Mouse (Mus musculus): ENCODE measurements around the gene Mapk3. TPM values are rescaled to one million over a fixed set of nuclear protein-coding genes. Genes with fewer than 3 reads are reported as not detected.
"Not testable (repeated sequence)": the region's sequence is repeated elsewhere in the genome, so short reads cannot be mapped to it uniquely, and the experiment has no call there.

Gene Mapk3
- 54.4 and 55.7 TPM in 2 replicates for polyA plus RNA-seq (2016; fragmentation: Nextera tagmentation; extraction: Ambion mirVana)

DNA sequence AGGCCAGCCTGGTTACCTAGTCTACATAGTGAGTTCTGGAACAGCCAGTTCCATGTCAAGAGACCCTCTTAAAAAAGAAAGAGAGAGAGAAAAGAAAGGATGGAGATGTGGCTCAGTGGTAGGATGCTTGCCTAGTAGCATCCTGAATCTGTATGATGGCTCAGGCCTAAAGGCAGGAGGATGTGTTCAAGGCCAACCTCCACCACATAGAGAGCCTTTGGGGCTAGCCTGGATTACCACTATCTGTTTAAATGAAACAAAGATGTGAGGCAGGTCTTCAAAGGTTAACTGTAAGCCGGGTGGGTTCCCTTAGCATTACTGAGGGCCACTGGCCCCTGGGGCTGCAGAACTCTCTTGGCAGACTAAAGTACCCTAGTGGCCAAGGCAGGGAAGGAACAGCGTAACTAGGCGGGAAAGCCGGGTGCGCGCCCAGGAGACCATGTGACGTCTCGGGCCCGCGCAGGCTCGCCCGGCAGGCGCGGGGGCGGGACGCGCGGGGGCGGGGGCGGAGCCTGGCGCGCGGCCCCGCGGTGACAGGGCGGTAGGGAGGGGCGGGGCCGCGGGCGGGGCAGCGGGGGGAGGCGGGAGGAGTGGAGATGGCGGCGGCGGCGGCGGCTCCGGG lies at the start of gene Mapk3:
TSS of gene Mapk3 (plus strand) at position 552 of the 622 bp plus-strand sequence.
- peaks cover 53% of the 10 kb centered on the region for H3K4me1 ChIP-seq
- peak within 1 kb of the TSS; percentile 96 for H3K27ac ChIP-seq
- WGBS: 0% methylated on average over 36 of the region's 38 CpGs
- peaks cover 34% of the 10 kb centered on the region for H3K36me3 ChIP-seq (replicated peaks)
- DNase-seq (ENCODE audit: extremely low spot score, low spot score): peak; percentile 91
- H3K4me3 ChIP-seq: peak within 1 kb of the TSS; percentile 91
- H3K9me3 ChIP-seq: no peaks in the 10 kb centered on the region
- no peaks in the 10 kb centered on the region for H3K27me3 ChIP-seq (ENCODE audit: poor library complexity, severe bottlenecking)

GRCm38 (mm10) chr7:126710266-126710665 lies 49.1 kb upstream of the Mapk3 start:
- Histone ChIP-seq H3K4me3 (no peak overlapping the region), H3K4me1 (peaks cover under 1% of the 10 kb centered on the region), H3K27ac (no peak overlapping the region), H3K36me3 (replicated peaks) (no peaks in the 10 kb centered on the region), H3K9me3 (peaks cover 4% of the 10 kb centered on the region; the same call in 1 of the 2 replicates), H3K27me3 (ENCODE audit: poor library complexity, severe bottlenecking) (peaks cover 13% of the 10 kb centered on the region)
- no peak for DNase-seq (ENCODE audit: extremely low spot score, low spot score)
- WGBS: 67% methylated on average over 4 of the region's 4 CpGs

- H3K4me1 ChIP-seq: no peaks in the 10 kb centered on the region
- WGBS: 85% methylated on average over 3 of the region's 3 CpGs
- no peak overlapping the region for H3K27ac ChIP-seq
- H3K9me3 ChIP-seq: peaks cover 4% of the 10 kb centered on the region; the same call in 1 of the 2 replicates
- H3K36me3 ChIP-seq (replicated peaks): no peaks in the 10 kb centered on the region
- H3K27me3 ChIP-seq (ENCODE audit: poor library complexity, severe bottlenecking): no peaks in the 10 kb centered on the region
- H3K4me3 ChIP-seq: no peak overlapping the region
- DNase-seq (ENCODE audit: extremely low spot score, low spot score): no peak
Observed at GRCm38 (mm10) chr7:126711910-126712309, 47.5 kb upstream of the Mapk3 start.

- WGBS: 90% methylated on average over 4 of the region's 4 CpGs
- Histone ChIP-seq H3K36me3 (replicated peaks) (no peaks in the 10 kb centered on the region), H3K4me1 (no peaks in the 10 kb centered on the region), H3K27ac (no peak overlapping the region), H3K9me3 (no peaks in the 10 kb centered on the region), H3K27me3 (ENCODE audit: poor library complexity, severe bottlenecking) (no peaks in the 10 kb centered on the region), H3K4me3 (no peak overlapping the region)
- no peak for DNase-seq (ENCODE audit: extremely low spot score, low spot score)
Observed at GRCm38 (mm10) chr7:126715679-126716078, 43.7 kb upstream of the Mapk3 start.

GRCm38 (mm10) chr7:126717566-126717965 lies 41.8 kb upstream of the Mapk3 start:
- no peak overlapping the region for H3K27ac ChIP-seq
- no peak for DNase-seq (ENCODE audit: extremely low spot score, low spot score)
- WGBS: 94% methylated on average over 3 of the region's 3 CpGs

GRCm38 (mm10) chr7:126718787-126719337 lies 40.5 kb upstream of the Mapk3 start:
- H3K36me3 ChIP-seq (replicated peaks): no peaks in the 10 kb centered on the region
- no peaks in the 10 kb centered on the region for H3K27me3 ChIP-seq (ENCODE audit: poor library complexity, severe bottlenecking)
- WGBS: 95% methylated on average over 5 of the region's 5 CpGs
- DNase-seq (ENCODE audit: extremely low spot score, low spot score): no peak
- H3K4me3 ChIP-seq: no peak overlapping the region
- no peaks in the 10 kb centered on the region for H3K4me1 ChIP-seq
- peaks cover 2% of the 10 kb centered on the region; the same call in 1 of the 2 replicates for H3K9me3 ChIP-seq
- no peak overlapping the region for H3K27ac ChIP-seq

More at GRCm38 (mm10) chr7:126717566-126717965, 41.8 kb upstream of the Mapk3 start:
- Histone ChIP-seq H3K36me3 (replicated peaks) (no peaks in the 10 kb centered on the region), H3K4me1 (no peaks in the 10 kb centered on the region), H3K9me3 (no peaks in the 10 kb centered on the region), H3K4me3 (no peak overlapping the region), H3K27me3 (ENCODE audit: poor library complexity, severe bottlenecking) (no peaks in the 10 kb centered on the region)

- Histone ChIP-seq H3K27ac (no peak overlapping the region), H3K4me3 (no peak overlapping the region), H3K36me3 (replicated peaks) (no peaks in the 10 kb centered on the region), H3K9me3 (peaks cover 4% of the 10 kb centered on the region; the same call in 1 of the 2 replicates), H3K27me3 (ENCODE audit: poor library complexity, severe bottlenecking) (no peaks in the 10 kb centered on the region), H3K4me1 (no peaks in the 10 kb centered on the region)
- no peak for DNase-seq (ENCODE audit: extremely low spot score, low spot score)
- WGBS: 94% methylated on average over 13 of the region's 13 CpGs
Observed at GRCm38 (mm10) chr7:126721635-126722034, 37.8 kb upstream of the Mapk3 start.

DNA sequence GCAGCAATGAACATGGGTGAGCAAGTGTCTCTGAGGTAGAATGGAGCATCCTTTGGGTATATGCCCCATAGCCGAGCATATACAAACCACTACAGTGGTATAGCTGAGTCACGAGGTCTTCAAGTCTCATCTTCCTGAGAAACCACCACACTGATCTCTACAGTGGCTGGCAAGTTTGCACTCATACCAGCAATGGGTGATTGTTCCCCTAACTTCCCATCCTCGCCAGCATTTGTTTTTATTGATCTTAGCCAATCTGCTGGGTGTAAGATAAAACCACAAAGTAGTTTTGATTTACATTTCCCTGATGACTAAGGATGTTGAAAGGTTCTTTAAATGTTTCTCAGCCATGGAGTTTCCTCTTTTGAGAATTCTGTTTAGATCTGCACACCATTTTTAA lies 34.3 kb upstream of the Mapk3 start:
- H3K4me1 ChIP-seq: no peaks in the 10 kb centered on the region

DNA sequence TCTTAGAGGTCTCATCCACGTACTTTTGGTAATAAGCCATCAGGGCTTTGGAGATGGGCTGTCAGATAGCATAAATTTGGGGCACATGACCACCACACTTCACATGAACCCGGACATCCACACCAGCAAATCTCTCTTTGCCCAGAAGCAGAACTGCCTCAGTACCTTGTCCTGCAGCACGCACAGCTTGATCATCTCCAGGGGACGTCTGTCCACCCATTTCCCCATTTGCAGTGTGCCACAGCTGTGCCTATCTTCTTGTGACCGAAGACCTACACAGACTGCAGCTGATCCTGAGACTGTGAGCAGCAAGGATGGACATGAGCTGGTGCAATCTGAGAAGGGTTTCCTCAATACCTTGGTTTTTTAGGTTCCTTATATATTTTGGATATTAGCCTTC lies 33.7 kb upstream of the Mapk3 start:
- Histone ChIP-seq H3K36me3 (replicated peaks) (no peaks in the 10 kb centered on the region), H3K4me1 (no peaks in the 10 kb centered on the region), H3K4me3 (no peak overlapping the region), H3K27ac (no peak overlapping the region), H3K9me3 (peaks cover 4% of the 10 kb centered on the region; the same call in 1 of the 2 replicates), H3K27me3 (ENCODE audit: poor library complexity, severe bottlenecking) (no peaks in the 10 kb centered on the region)
- WGBS: 88% methylated on average over 5 of the region's 5 CpGs
- DNase-seq (ENCODE audit: extremely low spot score, low spot score): no peak

More for the DNA sequence above, 34.3 kb upstream of the Mapk3 start:
- DNase-seq (ENCODE audit: extremely low spot score, low spot score): no peak
- Histone ChIP-seq H3K9me3 (peaks cover 4% of the 10 kb centered on the region; the same call in 1 of the 2 replicates), H3K4me3 (no peak overlapping the region), H3K36me3 (replicated peaks) (no peaks in the 10 kb centered on the region), H3K27me3 (ENCODE audit: poor library complexity, severe bottlenecking) (no peaks in the 10 kb centered on the region), H3K27ac (no peak overlapping the region)
- WGBS: 78% methylated on average over 3 of the region's 3 CpGs

DNA sequence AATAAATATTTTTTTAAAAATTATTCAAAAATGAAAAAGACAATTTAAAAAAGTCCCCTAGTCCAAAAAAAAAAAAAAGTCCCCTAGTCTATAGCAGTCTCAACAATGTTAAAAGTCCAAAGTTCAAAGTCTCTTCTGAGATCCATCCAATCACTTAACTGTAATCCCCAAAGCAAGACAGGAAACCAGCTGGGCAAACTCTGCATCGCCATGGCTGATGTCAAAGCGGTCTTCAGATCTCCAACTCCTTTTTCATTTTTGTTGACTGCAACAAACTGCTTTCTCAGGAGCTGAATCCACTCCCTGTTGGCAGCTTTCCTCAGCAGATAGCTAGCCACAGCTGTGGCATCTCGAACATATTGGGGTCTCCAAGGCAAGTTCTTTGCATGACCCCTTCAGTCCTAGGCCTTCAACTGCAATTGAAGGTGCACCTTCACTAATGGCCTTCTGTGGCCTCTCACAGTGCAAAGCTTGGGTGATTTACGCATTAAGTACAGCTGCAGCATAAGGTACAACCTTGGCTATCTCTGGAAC lies 29.1 kb upstream of the Mapk3 start:
- not testable (repeated sequence) for H3K36me3 ChIP-seq (replicated peaks); DNase-seq (ENCODE audit: extremely low spot score, low spot score); H3K4me1 ChIP-seq; H3K4me3 ChIP-seq; H3K27me3 ChIP-seq (ENCODE audit: poor library complexity, severe bottlenecking); H3K27ac ChIP-seq; H3K9me3 ChIP-seq
- WGBS: 87% methylated on average over 4 of the region's 4 CpGs

DNA sequence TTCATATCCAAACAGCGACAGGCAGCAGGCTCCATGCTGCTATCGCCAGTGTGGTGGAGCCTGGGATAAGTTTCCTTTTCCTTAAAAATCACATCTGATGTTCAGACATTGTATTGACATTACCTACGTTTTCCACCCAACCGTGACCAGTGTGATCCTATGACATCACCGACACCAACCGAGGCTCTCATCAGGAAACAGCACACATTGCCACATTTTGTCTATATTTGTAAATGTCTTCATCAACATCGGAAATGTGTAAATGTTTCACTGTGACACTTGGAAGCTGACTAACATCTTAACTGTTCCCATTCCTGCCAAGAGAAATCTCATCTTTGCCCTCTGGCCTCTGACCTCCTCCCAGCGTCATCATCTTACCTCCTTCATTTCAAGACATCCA lies 23.3 kb upstream of the Mapk3 start:
- WGBS: 84% methylated on average over 8 of the region's 8 CpGs
- H3K27me3 ChIP-seq (ENCODE audit: poor library complexity, severe bottlenecking): no peaks in the 10 kb centered on the region

GRCm38 (mm10) chr7:126739551-126739950 lies 19.9 kb upstream of the Mapk3 start:
- no peaks in the 10 kb centered on the region for H3K27me3 ChIP-seq (ENCODE audit: poor library complexity, severe bottlenecking)
- H3K4me3 ChIP-seq: no peak overlapping the region
- no peak overlapping the region for H3K27ac ChIP-seq
- H3K36me3 ChIP-seq (replicated peaks): no peaks in the 10 kb centered on the region
- no peaks in the 10 kb centered on the region for H3K4me1 ChIP-seq
- H3K9me3 ChIP-seq: no peaks in the 10 kb centered on the region
- DNase-seq (ENCODE audit: extremely low spot score, low spot score): no peak
- 91% methylated on average over 17 of the region's 17 CpGs for WGBS

More for the DNA sequence above, 23.3 kb upstream of the Mapk3 start:
- Histone ChIP-seq H3K9me3 (no peaks in the 10 kb centered on the region), H3K27ac (no peak overlapping the region), H3K4me1 (no peaks in the 10 kb centered on the region), H3K4me3 (no peak overlapping the region), H3K36me3 (replicated peaks) (no peaks in the 10 kb centered on the region)
- no peak for DNase-seq (ENCODE audit: extremely low spot score, low spot score)

DNA sequence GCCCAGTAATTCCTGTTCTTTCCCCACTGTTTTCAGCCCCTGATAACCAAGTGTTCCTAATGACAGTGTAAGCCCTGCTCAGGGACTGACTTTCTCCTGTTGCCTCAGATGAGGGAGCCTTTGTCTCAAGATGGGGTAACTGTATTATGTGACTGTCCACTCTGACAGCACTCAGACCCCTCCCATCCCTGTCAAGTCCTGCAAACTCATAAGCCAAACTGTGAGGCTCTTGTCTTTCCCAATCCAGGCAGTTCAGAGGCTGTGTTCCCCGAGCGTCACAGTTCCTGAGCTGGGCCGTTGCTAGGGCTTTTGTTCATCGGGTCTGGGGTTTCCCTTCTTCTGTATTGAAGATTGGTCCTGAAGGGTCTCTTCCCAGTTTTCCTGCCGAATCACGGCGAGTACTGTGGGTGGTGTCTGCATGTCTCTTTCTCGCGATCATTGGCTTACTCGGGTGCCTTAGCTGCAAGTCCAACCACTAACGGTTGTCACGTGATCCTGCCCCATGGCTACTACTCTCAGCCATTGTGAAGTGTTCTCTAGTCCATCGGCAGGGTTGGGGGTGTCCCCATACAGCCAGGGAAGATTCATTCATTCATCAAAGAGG lies 19.2 kb upstream of the Mapk3 start:
- Histone ChIP-seq H3K4me1 (no peaks in the 10 kb centered on the region), H3K9me3 (no peaks in the 10 kb centered on the region), H3K4me3 (no peak overlapping the region), H3K36me3 (replicated peaks) (no peaks in the 10 kb centered on the region), H3K27me3 (ENCODE audit: poor library complexity, severe bottlenecking) (no peaks in the 10 kb centered on the region), H3K27ac (no peak overlapping the region)
- WGBS: 86% methylated on average over 13 of the region's 13 CpGs
- DNase-seq (ENCODE audit: extremely low spot score, low spot score): no peak
